Mouse (Mus musculus) thymus, adult 2 months (tissue): ENCODE results near the gene Atp8b2.

Source experiments
- CTCF ChIP-seq: fragments of 200-500 bp; IDR thresholded peaks from 2 replicates; pipeline ENCODE4 v1.5.1; 2012; ENCODE audit warnings: mild to moderate bottlenecking, control low read depth, low read length, moderate library complexity, borderline replicate concordance; ENCODE audit not compliant: control insufficient read depth, poor library complexity, insufficient read depth; ENCODE audit errors: extremely low read depth
- POLR2A ChIP-seq: fragments of 200-500 bp; IDR thresholded peaks from 2 replicates; pipeline ENCODE4 v1.6.1; 2012; ENCODE audit warnings: mild to moderate bottlenecking, low read length, control low read depth, moderate library complexity; ENCODE audit not compliant: control insufficient read depth, poor library complexity, insufficient read depth; ENCODE audit errors: extremely low read depth

- TF ChIP-seq CTCF (0 out of 2 replicates have a peak, but pooled peaks have one; percentile 14), POLR2A (no peak)
These were observed 3.6 kb upstream of the Atp8b2 start for GRCm38 (mm10) chr3:89966946-89967345.
